Mouse (Mus musculus): ENCODE results near the gene a.

GRCm38 (mm10) chr2:155090909-155091742, 299.9 kb downstream of the a start:
- TF ChIP-seq POLR2A (IDR thresholded peaks at IDR 0.05; ENCODE audit: insufficient read depth, low read length) (no peak), CTCF (IDR thresholded peaks at IDR 0.05; ENCODE audit: low read depth, low read length) (no peak), EP300 (IDR thresholded peaks at IDR 0.05; ENCODE audit: insufficient read depth, low read depth, low read length) (no peak)

Measured in ES-Bruce4 (cell line).